Mouse (Mus musculus) G1E (cell line): Measurements from ENCODE around the gene Ppp4r1.

Source experiments
- CTCF ChIP-seq: IDR thresholded peaks from 2 replicates; pipeline ENCODE4 v1.5.1; 2012; ENCODE audit warnings: low read depth, low read length, inconsistent platforms, mixed read lengths
- GATA1 ChIP-seq: IDR thresholded peaks from 2 replicates; pipeline ENCODE4 v1.6.1; 2012; ENCODE audit warnings: borderline replicate concordance, low read length, inconsistent platforms, mixed read lengths
- TAL1 ChIP-seq: conservative IDR thresholded peaks from 2 replicates; pipeline ENCODE4 v1.6.1; 2012; ENCODE audit warnings: low read depth, low read length, inconsistent platforms, mixed read lengths

DNA sequence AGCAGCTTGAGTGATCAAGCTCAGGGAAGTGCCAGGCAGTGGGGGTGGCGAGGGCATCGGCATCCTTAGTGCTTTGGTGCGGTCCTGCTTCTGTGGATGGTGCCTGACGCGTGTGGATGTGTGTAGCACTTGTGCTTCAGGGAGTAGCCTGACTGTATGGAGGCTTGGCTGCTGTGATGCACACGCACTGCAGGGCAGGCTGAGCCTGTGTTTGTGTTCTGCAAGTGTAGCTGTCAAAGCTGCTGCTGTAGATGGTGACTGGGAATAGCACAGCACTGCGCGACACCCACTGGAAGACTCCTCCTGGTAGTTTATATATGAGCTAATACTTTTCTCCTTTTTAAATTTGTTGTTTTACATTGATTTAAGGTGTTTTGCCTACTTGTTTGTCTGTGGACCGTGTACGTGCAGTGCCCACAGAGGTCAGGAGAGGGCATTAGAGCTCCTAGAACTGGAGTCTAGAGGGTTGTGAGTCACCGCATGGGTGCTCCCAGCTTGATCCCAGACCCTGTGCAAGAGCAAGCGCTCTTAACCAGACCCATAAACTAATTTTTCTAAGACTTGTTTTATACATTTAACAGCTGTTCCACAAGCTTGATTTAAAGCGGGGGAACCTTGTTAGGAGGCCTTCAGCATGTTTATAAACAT, 48.0 kb downstream of the Ppp4r1 start:
- TF ChIP-seq CTCF = no peak
- TF ChIP-seq GATA1 = no peak
- TF ChIP-seq TAL1 = no peak
